Mouse (Mus musculus): ENCODE results near the gene Gm10324. TPM values are rescaled to one million over a fixed set of nuclear protein-coding genes. Genes with fewer than 3 reads are reported as not detected.

The Gm10324 gene
- not detected for polyA plus RNA-seq (2017; shearing (Covaris generic))

GRCm38 (mm10) chr13:66119247-66119646 is at the start of gene Gm10324:
Gene Gm10324 (plus strand): TSS chr13:66119547.

Other genes starting within 250 kb of the Gm10324 start
- not detected for gene Gm10772, start 108.0 kb downstream of the Gm10324 start, polyA plus RNA-seq (2017; shearing (Covaris generic))